Mouse (Mus musculus): ENCODE measurements around the gene Dusp28.

The Dusp28 gene

DNA sequence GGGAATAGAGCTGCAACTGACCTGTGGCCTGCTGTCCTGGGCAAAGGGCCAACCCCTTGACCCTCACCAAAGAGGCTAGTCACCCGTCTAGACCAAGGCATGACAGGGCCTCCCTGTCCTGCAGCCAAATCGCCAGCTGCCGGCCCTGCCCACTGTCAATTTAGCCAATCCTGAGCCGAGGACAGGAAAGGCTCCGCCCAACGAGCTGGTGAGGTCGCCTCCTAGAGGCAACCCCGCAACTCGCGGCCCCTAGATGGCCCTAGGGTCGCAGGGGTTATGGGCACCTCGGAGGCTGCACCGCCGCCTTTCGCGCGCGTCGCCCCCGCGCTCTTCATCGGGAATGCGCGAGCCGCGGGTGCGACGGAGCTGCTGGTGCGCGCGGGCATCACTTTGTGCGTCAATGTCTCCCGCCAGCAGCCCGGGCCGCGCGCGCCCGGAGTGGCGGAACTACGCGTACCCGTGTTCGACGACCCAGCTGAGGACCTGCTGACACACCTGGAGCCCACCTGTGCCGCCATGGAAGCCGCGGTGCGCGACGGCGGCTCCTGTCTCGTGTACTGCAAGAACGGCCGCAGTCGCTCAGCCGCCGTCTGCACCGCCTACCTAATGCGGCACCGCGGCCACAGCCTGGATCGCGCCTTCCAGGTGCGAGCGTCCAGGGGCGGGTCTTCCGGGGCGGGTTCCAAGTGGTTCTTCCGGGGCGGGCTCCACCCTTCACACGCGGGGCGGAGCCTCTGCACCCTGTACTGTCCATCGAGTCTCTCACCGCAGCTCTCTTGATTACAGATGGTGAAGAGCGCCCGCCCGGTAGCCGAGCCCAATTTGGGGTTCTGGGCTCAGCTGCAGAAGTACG, at the start of gene Dusp28:
Gene Dusp28 (plus strand): TSS at position 203 of the 853 bp plus-strand sequence.
- peak; percentile 92 for DNase-seq

DNA sequence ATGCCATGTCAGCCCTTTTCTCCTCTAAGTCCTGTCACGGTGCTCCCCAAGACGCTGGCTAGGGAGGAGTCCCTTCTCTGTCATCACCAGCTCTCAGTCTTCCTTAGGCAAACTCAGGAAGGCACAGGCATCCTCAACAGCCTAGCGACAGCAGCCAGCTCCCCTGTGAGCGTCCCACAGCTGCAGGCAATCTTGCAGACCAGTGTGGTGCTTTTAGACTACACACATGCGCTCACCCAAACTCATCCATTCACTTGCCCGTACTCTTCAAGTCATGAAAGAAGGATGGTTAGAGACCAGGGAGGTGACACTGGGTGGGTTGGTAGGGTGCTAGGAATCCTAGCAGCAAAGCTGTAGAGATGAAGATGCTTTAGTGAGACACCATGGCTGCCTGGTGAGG, 45.3 kb upstream of the Dusp28 start:
- DNase-seq = no peak

DNA sequence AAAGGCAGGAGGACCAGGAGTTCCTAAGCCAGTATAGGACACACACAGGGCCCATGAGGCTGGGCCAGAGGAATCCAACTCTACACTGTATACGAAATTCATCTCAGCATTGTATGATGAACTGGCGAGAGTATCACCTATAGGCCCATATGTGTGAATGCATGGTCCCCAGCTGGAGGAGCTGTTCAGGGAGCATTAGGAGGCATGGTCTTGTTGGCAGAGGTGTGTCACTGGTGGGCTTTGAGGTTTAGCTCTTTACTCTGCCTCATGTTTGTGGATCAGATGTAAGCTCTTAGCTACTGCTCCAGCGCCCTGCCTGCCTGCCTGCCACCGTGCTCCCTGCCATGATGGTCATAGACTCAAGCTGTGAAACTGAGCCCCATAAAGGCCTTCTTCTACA, 43.5 kb upstream of the Dusp28 start:
- no peak for DNase-seq

DNA sequence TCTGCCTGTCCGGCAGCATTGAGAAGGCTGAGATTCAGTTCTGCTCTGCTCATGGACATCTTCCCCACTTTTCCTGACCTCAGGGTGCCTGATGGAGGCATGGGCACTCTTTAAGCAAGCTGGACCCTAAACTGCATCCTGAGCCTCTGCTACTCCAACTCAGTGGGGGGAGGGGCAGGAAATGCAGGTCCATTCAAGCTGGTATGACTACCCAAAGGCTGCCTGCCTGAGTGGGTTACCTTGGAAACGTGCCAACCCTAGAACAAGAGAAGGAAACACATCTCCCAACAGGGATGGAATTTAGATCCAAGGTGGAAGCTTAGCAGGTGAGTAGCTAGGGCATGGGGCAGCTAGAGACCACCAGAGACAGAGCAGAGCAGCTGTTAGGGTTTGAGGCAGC, 40.6 kb upstream of the Dusp28 start:
- DNase-seq = no peak

DNA sequence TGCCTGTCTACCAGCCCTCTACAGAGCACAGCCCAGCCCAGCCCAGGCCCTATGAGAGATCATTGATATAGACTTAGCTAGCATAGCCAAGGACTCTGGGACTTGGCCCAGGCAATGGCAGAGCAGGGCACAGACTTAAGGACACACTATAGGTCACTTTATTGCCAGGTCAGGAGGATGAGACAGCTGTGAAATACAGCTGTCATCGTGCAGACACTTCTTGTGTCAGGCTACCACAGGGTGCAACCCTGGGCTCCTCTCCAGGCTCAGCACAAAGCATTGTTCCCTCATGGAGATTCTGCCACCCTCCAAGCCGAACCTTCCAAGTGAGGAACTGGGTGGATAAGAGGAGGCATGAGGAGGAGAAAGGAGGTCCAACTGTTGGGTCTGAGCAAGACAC, 36.8 kb upstream of the Dusp28 start:
- DNase-seq = no peak

DNA sequence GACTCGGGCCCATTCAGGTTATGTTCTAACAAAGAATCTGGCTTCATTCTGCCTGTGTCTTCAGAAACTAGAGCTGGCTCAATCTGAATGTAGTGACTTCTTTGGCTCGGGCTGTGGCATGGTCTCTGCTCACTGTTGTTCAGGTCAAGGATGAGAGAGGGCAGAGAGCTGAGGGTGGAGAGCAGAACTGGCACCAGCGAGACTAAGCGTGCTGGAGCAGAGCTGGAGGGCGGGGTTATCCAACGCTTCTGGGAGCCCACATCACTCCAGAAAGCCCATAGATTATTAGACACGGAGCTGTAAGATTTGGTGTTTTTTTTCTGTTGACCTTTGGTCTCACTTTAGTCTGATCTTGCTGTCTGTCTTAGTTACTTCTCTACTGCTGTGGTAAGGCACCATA, 34.1 kb upstream of the Dusp28 start:
- peak; percentile 17 for DNase-seq

DNA sequence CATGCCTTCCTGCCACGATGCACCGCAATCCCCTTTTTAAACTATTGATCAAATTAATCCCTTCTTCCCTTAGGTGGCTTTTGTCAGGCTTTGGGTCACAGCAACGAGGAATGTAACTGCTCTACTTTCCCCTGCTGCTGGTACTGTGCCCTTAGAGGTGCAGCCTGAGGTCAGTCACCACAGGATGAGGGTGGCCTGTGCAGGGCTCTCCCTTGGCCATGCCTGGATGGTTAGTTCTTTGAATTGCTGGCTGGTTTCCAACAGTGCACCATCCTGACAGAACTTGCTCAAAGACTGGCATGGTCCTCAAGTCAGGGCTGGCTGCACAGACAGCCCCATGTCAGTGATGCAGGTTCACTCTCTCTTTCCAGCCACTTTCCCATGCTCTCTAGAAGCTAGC, 32.8 kb upstream of the Dusp28 start:
- DNase-seq = peak; percentile 21

DNA sequence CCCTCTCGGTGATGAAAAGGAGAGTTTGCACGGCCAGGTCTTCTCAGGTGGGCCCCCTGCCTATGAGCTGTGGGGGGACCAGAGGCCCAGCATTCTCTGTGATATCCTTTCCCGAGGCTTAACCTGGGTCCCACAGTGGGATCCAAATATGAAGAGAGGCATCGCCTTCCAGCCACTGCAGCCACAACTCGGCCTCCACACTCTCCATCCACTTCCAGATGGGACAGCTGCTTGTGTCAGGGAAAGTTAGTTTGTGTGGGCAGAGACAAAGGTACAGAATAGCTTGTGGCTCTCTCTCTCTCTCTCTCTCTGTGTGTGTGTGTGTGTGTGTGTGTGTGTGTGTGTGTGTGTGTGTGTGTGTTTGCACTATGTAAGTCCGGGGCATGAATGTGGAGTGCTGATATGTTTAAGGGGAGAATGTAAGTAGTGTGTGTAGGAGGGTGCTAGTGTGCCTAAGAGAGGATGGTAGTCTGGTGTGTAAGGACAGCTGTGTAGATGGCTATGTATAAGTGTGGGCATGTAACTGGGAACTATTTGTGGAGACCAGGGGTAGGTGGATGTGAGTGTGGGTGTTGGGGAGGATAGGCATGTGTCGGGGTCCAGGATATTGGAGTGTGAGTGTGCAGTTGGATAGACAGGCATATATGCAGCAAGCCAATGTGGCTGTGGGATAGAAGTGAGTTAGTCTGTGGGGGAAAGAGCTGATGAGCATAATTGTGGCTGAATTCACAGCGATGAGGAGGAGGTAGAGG, 31.2 kb upstream of the Dusp28 start:
- no peak for DNase-seq

DNA sequence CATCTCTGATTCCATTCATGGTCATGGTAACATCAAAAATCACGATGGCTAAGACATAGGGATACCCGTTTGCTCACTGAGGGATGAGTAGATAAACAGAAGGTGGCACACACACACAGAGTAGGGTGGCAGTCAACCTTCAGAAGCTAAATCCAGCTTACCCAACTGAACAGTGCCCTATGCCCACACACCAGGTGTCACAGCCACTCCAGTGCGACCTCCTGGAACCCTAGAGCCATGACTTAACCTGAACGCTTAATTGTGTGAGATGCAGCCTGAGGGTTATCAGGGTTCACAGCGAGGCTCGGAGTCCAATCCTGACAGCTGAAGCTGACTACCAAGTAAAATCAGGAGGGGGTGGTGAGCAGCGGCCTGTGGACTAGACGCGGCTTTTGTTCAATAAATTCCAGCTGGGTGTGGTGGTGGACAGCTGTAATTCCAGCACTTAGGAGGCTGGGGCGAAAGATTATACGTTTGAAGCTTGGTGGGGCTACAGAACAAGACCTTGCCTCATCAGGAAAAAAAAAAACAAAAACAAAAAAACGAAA, 29.3 kb upstream of the Dusp28 start:
- no peak for DNase-seq

DNA sequence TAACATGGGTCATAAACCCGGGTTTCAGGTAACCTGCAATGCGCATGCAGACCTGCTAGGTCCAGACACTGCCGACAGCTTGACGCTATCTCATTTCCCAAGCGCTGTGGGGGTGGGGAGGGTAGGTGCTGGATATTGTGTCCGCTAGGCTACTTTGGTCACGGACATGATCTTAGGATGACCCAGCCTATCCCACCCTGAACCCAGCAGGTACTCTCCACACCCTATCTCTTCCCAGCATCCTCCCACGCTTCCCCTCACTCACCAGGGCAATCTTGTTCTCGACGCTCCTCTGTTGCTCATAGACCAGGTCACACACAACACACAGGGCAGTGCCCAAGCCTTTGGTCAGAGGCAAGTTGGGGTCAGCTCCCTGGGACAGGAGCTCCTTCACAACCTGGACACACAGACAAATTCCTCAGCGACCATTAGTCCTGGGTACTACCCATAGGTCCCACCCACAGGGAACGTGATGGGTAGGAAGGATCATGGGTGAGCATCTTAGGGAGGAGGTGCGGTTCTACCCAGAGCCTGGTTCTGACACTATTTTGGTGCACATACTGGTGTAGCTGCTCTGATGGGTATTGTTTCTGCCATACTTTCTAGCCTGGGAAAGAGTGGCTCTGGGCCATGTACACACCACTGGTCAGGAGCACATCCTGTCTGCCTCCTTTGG, 28.6 kb upstream of the Dusp28 start:
- no peak for DNase-seq

DNA sequence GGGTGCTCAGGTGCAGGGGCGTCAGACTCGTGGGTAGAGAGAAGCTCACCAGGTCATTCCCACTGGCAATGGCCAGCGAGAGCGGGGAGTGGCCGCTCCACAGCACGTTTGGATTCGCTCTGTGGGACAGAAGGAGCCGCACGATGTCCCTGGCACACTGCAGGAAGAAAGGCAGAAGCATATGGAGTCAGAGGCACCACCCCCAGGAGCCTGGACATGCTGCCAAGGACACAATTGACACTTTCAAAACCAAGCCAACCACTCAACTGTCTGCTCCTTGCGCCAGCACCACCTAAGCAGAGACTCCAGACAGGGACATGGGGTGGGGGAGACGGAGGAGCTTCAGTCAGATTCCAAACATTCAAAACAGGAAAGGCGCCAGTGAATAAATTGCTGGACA, 27.5 kb upstream of the Dusp28 start:
- DNase-seq = no peak

DNA sequence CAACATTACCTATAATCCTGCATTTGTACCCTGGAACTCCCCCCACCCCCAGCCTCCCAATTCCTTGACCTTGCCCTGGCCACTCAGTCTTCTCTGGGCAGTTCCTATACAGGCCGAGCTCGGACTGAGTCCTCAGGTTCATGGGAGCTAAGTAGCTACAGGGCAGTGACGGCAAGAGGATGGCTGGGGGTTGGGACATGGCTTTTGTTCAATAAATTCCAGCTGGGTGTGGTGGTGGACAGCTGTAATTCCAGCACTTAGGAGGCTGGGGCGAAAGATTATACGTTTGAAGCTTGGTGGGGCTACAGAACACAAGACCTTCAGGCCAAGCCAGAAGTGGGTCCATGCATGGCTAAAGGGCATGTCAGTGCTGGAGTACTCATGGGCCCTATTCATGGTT, 26.7 kb upstream of the Dusp28 start:
- DNase-seq = no peak

DNA sequence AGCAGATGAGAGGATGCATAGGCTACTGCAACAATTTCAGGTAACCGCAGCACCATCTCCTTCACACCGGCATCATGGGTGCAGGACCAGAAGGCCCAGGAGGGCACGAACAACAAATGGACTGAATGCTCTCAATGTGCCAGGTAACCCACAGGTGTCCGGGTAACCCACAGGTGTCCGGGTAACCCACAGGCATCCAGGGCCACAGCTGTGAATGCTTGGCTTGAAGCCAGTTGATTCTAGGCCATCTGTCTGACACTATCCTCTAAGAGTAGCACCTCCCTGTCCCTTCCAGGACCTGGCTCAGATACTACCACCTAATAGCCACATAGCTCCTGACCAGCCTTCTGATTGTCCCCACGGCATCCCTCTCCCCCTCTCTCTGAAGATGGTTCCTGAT, 24.8 kb upstream of the Dusp28 start:
- DNase-seq = no peak

DNA sequence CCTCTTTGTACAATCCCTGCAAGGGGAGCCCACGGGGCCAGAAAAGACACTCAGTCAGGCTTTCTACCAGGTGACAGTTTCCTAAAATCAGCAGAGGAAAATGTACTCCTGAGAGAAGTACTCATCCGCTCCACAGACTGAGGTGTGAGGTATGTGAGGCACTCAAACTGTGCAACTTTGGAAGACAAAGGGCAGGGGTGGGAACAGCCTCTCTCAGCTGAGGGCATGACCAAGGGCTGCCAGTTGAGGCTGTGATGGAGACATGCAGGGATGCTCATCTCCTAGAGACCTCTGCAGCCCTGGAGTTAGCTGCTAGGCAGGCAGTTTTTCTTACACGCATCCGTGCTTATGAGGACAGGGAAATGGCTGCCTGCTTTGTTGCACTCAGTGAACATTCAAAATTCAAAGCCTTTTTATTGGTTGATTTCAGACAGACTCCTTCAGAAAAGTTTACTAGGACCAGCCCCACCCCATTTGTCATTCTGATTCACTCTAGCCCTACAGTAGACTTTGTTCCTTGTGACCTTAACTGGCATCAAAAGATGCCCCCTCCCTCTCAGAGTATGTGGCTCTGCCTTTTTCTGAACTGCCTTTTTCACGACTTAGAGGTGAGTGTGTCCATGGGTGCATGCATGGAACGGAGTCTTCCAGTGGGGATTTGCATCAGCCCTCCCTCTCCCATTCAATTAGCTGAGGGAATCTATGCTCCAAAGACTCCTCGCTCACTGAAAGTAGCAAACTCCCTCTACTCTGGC, 17.7 kb upstream of the Dusp28 start:
- no peak for DNase-seq

DNA sequence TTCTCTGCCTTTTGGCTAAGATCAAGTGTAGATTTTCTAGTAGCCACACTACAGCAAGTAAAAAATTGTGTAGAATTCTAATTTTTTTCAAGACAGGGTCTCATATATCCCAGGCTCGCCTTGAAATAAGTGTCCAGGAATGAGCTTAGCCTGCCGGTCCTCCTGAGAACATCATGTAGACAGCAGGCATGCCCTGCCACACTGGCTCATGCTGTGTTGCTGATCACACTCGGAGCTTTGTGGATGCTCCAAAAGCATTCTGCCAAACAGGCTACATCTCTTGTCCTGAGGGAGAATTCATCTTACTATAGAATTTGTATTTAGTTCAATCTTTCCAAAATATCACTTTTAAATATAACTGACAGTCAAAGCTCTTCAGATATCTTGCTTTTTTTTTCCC, 14.0 kb upstream of the Dusp28 start:
- no peak for DNase-seq

DNA sequence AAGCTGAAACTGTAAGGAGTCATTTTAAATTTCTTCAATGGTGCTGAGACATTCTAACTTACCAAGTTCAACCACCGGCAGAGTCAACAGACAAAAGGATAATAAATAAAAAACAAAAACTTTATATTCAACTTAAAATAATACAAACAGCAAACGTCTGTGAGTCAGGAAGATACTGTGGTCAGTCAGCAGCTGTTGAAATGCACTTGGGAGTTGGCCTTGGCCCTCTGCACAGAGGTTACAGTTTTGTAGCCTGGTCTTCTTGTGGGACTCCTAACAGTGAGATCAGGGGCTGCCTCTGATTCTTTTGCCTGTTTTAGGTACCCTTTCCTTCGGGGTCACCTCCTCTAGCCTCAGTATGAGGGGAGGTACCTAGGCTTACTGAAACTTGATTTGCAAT, 12.9 kb upstream of the Dusp28 start:
- DNase-seq = no peak

DNA sequence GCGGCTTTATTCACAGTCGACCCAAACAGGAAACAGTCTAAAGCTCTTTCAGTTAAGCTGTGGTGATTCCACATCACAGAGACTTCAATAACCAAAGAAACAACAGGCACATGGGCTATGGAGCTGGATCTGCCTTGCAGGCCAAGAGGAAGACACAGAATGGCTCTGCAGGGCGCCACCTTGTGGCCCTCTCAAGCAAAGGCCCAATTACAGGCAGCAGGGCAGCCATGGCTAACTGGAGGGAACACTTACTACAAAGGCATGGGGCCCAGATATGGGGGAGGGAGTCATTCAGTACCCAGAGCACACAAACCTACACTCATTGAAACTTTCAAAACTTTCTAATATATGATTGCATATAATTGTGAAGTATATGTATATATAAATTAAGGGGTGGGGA, 11.7 kb upstream of the Dusp28 start:
- peak; percentile 76 for DNase-seq

DNA sequence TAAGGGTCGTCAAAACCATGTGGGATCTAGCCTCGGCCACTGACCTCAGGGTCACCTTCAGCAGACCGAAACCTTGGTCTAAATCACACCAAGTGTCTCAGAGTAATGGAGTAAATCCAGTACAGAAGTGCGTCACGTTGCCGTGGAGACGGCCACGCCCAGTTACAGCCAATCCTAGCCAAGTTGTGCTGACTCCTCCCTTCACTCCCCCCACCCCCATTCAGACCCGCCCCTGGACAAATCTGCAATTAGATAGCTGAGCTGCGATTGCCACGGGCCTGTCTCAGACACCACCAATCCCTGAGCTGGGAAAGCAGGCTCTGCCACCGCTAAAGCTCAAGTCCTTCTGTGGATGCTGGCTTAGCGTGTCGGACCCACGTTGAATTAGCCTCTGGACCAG, 4.0 kb upstream of the Dusp28 start, which contains the start of gene Ankmy1:
Gene Ankmy1 (minus strand): TSS at position 121 of the 400 bp plus-strand sequence.
- peak; percentile 69 for DNase-seq

DNA sequence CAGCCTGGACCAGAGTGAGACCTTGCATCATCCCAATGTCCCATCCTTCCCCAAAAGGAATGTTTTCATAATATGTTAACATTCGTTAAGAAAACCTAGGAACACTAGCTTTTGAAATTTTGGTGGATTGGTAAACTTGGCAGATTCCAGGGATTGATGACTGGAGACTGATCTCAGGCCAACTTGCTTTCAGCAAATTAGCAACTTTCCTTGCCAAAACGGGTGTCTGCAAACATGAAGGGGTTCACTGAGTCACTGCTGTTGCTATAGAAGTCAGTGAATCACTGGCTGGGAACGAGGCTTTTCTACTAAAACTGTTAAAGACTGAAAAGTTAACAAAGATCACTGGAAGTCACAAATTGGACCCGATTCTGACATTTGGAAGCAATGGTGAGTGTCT, 3.2 kb upstream of the Dusp28 start:
- DNase-seq = no peak

DNA sequence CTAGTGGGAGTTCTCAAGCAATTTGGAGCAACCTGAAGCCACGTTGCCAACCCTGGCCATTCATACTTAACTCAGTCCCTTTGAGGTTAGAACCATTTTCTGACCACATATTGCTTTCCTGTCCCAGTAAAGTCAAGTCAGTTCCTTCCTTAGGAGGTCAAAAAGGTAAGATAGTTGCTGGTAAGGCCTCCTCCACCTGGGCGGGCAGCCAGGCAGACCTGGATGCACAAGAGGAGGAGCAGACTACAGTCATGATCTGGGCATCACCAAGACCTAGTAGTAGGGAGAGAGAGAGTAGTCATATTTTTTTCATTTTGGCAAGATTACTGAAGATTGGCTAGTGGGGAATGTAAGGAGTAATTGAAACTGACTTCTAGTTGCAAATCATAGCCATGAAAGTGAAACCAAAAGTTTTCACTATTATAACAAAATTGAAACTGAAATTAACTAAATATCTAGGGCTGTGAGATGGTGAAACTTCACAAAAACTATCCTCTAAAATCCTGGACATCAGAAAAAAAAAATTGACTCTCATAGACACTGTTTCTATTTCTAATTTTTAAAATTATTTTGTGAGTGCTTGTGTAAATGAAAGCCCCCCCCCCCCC, 974 bp upstream of the Dusp28 start:
- DNase-seq = no peak

DNA sequence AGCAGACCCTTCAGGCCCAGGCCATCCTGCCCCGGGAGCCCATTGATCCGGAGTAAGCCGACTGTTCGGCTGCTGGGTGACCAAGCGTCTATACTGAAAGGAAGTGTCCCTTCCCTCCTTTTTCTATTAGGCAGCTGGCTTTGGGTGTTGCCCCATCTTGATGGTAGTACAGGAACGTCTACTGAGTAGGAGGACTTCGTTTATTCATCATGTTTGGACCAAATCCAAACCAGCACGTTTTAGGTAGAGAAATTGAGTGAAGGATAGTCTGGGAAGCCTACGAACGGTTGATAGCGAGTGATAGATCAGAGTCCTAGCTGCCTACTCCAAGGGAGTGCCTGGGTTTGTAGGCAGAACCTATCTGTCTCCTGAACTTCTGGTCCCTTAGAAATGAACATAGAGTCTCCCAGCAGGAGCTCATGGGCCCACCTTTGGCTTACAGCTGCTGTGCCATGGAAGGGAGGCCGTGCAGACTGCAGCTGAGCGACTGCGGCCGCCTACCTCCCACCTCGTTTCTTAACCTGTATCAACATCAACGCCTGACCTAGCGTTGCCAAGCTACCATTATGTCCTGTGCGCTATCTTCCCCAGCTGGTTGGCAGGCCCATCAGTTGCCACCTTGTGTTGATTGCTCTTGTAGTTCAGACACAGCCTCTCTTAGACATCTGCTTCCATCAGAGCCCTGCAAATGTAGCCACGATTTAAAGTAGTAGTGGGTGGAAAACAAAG, 1.0 kb downstream of the Dusp28 start:
- DNase-seq = no peak

DNA sequence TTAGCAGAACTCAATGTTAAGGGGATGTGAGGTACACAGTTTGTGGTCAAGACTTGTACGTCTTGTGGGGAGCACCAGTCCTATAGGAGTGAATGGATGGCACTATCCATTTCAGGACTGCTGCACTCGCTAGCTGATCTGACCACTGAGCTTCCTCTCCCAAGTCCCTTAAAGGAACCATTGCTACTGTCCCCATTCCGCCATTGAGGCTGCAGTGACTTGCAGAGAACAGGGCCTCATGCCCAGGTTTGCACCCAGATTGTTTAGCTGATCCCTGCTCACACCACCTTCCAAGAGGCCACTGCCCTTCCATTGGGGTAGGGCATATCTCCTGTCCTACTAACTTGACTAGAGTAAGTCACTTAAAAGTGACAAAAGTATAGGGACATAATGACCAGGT, 1.9 kb downstream of the Dusp28 start:
- DNase-seq = no peak
